Mouse (Mus musculus) heart, adult 2 months (tissue): ENCODE measurements around the gene Exph5.

Source experiments
- CTCF ChIP-seq: fragments of 200-600 bp; IDR thresholded peaks from 2 replicates; pipeline ENCODE4 v1.8.1; 2022; ENCODE audit warnings: antibody characterized with exemption, mild to moderate bottlenecking, moderate library complexity
- EP300 ChIP-seq: fragments of 200-500 bp; IDR thresholded peaks from 2 replicates; pipeline ENCODE4 v1.6.1; 2011; ENCODE audit warnings: low read depth, low read length, control low read depth; ENCODE audit not compliant: insufficient read depth
- POLR2A ChIP-seq: fragments of 200-500 bp; IDR thresholded peaks from 2 replicates; pipeline ENCODE4 v1.6.1; 2011; ENCODE audit warnings: mild to moderate bottlenecking, low read depth, low read length, control low read depth; ENCODE audit not compliant: insufficient read depth

GRCm38 (mm10) chr9:53307904-53308303, 6.4 kb downstream of the Exph5 start:
- no peak for TF ChIP-seq POLR2A
- no peak for TF ChIP-seq CTCF
- no peak for TF ChIP-seq EP300
